Mouse (Mus musculus): ENCODE results near the gene Rasgef1a. TPM values are rescaled to one million over a fixed set of nuclear protein-coding genes. Genes with fewer than 3 reads are reported as not detected.

Rasgef1a gene
- polyA plus RNA-seq, 1 experiment from 2014 or later = 1.4 TPM

DNA sequence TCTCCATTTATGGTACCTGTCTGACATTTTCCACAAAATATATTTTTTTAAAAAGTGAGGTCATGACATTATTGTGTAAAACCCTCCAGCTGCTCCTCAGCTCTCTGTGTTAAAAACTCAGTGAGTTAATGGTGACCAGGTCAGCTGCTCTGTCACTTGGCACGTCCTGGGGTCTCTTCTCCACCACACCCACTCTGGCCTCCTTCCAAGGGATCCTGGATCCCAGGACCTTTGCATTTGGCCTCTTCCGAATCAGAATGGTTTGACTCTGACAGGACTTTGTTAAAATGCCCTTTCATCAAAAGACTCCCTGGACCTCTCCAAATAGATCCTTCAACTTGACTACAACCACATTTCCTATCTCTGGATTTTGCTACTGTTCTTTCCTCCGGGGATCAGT lies 982 bp upstream of the Rasgef1a start:
- H3K4me2 ChIP-seq (replicated peaks) = no peak overlapping the region
- no peaks in the 10 kb centered on the region for H3K36me3 ChIP-seq
- 75% methylated on average over 3 of the region's 3 CpGs for WGBS
- peaks cover 12% of the 10 kb centered on the region for H3K4me1 ChIP-seq (replicated peaks)
- no peak overlapping the region for H3K9ac ChIP-seq (replicated peaks)
- no peak for ATAC-seq
- H3K9me3 ChIP-seq = no peaks in the 10 kb centered on the region
- no peak overlapping the region for H3K27ac ChIP-seq
- peaks cover 38% of the 10 kb centered on the region for H3K27me3 ChIP-seq
- no peak overlapping the region for H3K4me3 ChIP-seq (replicated peaks)

- Histone ChIP-seq H3K4me1 (replicated peaks) (peaks cover 24% of the 10 kb centered on the region), H3K4me3 (replicated peaks) (peak overlapping the region; percentile 53), H3K27ac (no peak overlapping the region), H3K27me3 (peaks cover 38% of the 10 kb centered on the region), H3K36me3 (no peaks in the 10 kb centered on the region), H3K9ac (replicated peaks) (peak overlapping the region; percentile 74), H3K9me3 (no peaks in the 10 kb centered on the region), H3K4me2 (replicated peaks) (peak overlapping the region; percentile 75)
- peak; percentile 48 for ATAC-seq
- WGBS = 14% methylated on average over 27 of the region's 38 CpGs
Measured at GRCm38 (mm10) chr6:118011616-118012316, 528 bp downstream of the Rasgef1a start.

- 68% methylated on average over 3 of the region's 3 CpGs for WGBS
- Histone ChIP-seq H3K27ac (no peak overlapping the region), H3K4me1 (replicated peaks) (peaks cover 24% of the 10 kb centered on the region), H3K27me3 (peaks cover 38% of the 10 kb centered on the region), H3K36me3 (no peaks in the 10 kb centered on the region), H3K9me3 (no peaks in the 10 kb centered on the region), H3K4me3 (replicated peaks) (peak overlapping the region; percentile 53; the same call in 1 of the 2 replicates), H3K9ac (replicated peaks) (no peak overlapping the region), H3K4me2 (replicated peaks) (peak overlapping the region; percentile 75)
- no peak for ATAC-seq
Measured at GRCm38 (mm10) chr6:118012317-118012700, 1.1 kb downstream of the Rasgef1a start.

- ATAC-seq = no peak
- no peaks in the 10 kb centered on the region for H3K36me3 ChIP-seq
- peaks cover 38% of the 10 kb centered on the region for H3K27me3 ChIP-seq
- no peak overlapping the region for H3K9ac ChIP-seq (replicated peaks)
- no peak overlapping the region for H3K4me3 ChIP-seq (replicated peaks)
- H3K4me1 ChIP-seq (replicated peaks) = peaks cover 24% of the 10 kb centered on the region
- no peak overlapping the region for H3K4me2 ChIP-seq (replicated peaks)
- H3K27ac ChIP-seq = no peak overlapping the region; the same call in 1 of the 2 replicates
- H3K9me3 ChIP-seq = no peaks in the 10 kb centered on the region
- WGBS = 70% methylated on average over 11 of the region's 11 CpGs
Measured at GRCm38 (mm10) chr6:118012987-118013866, 2.0 kb downstream of the Rasgef1a start.

- Histone ChIP-seq H3K4me1 (replicated peaks) (peaks cover 31% of the 10 kb centered on the region), H3K4me3 (replicated peaks) (no peak overlapping the region), H3K4me2 (replicated peaks) (no peak overlapping the region), H3K27ac (no peak overlapping the region), H3K36me3 (no peaks in the 10 kb centered on the region), H3K27me3 (peaks cover 41% of the 10 kb centered on the region), H3K9me3 (no peaks in the 10 kb centered on the region), H3K9ac (replicated peaks) (no peak overlapping the region)
- WGBS = 84% methylated on average over 4 of the region's 4 CpGs
- ATAC-seq = no peak
Measured at GRCm38 (mm10) chr6:118014881-118015280, 3.6 kb downstream of the Rasgef1a start.

DNA sequence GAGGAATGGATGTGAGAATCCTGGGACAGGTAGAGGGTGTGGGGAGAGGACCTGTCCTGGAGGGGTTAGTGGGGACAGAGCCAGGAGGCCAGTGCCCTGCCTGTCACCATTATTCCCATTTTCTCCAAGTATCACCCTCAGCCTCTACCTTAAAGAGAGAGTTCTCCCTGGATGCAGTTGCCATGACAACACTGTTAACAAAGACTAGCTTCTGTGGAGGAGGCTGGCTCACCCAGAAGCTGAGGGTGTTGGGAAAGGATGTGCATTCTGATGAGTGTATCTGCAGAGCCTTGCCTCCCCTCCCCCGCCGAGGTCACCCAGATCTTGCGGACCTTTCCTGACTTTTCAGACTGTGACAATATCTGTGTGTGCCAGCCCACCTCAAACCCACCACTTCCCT lies 4.7 kb downstream of the Rasgef1a start:
- 27% methylated on average over 3 of the region's 3 CpGs for WGBS
- Histone ChIP-seq H3K27ac (peak overlapping the region; percentile 70), H3K4me2 (replicated peaks) (no peak overlapping the region), H3K36me3 (no peaks in the 10 kb centered on the region), H3K9ac (replicated peaks) (no peak overlapping the region), H3K4me3 (replicated peaks) (no peak overlapping the region), H3K4me1 (replicated peaks) (peaks cover 32% of the 10 kb centered on the region), H3K9me3 (no peaks in the 10 kb centered on the region), H3K27me3 (peaks cover 31% of the 10 kb centered on the region)
- peak; percentile 72 for ATAC-seq

DNA sequence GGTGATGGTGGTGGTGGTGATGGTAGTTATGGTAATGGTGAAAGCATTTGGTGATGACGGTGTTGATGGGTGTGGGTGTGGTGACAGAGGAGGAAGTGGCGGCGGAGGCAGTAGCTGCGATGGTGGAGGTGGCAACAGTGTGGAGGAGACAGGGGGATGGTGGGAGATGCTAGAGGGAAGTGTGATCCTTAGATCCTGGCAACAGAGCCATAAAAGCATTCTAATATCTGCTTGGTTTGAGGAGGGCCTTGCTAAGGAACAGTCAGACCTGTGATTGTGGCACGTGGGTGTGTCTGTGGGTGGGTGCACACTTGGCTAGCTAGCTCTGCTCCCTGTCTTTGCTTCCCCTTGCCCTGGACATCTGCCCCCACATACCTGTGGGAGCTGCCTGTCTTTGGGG lies 7.4 kb downstream of the Rasgef1a start:
- H3K4me3 ChIP-seq (replicated peaks) = no peak overlapping the region
- ATAC-seq = no peak
- no peak overlapping the region for H3K9ac ChIP-seq (replicated peaks)
- no peak overlapping the region for H3K4me2 ChIP-seq (replicated peaks)
- WGBS = 78% methylated on average over 5 of the region's 5 CpGs
- peaks cover 26% of the 10 kb centered on the region for H3K4me1 ChIP-seq (replicated peaks)
- H3K27ac ChIP-seq = no peak overlapping the region
- H3K9me3 ChIP-seq = no peaks in the 10 kb centered on the region
- no peaks in the 10 kb centered on the region for H3K36me3 ChIP-seq
- peaks cover 5% of the 10 kb centered on the region; the same call in 1 of the 2 replicates for H3K27me3 ChIP-seq

GRCm38 (mm10) chr6:118019569-118019968 lies 8.3 kb downstream of the Rasgef1a start:
- Histone ChIP-seq H3K9ac (replicated peaks) (no peak overlapping the region; the same call in 1 of the 2 replicates), H3K27ac (peak overlapping the region; percentile 51; the same call in 1 of the 2 replicates)
- WGBS = 17% methylated on average over 7 of the region's 7 CpGs

DNA sequence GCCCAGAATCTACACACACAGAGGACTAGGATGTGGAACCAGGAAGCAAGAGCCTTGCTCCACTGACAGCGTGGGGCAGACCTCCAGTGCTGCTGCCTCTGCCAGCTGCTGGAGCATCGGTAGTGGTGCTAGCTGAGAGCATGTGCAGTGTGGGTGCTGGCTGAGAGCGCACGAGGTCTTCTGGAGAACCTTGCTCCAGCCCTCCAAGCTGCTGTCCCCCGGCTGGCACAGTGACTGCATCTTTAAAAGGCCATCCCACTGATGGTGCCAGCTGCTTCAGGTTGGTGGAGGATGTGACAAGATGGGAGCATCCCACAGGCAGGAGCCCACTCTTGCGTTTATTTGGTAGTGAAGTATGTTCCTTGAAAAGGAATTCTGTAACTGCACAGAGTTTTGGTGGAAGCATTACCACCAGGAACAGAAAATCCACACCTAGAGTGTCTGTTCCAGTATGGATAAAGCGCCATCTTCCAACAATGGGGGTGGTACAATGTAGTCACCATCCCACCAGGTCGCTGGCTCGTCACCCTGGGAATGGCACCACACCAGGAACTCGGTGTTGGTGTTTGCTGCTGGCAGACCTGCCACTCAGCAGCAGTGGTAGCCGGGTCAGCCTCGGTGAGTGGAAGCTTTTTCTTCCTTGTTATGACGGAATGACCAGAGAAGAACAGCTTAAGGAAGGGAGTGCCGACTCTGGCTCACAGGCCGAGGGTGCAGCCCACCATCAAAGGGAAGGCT lies 11.8 kb downstream of the Rasgef1a start:
- Histone ChIP-seq H3K4me3 (replicated peaks) (no peak overlapping the region), H3K27ac (no peak overlapping the region), H3K4me2 (replicated peaks) (no peak overlapping the region), H3K9ac (replicated peaks) (no peak overlapping the region), H3K9me3 (no peaks in the 10 kb centered on the region), H3K27me3 (0 out of 2 replicates have a peak, but pooled peaks cover 3% of the 10 kb centered on the region), H3K36me3 (no peaks in the 10 kb centered on the region), H3K4me1 (replicated peaks) (peaks cover 11% of the 10 kb centered on the region)
- ATAC-seq = no peak
- WGBS = 71% methylated on average over 15 of the region's 15 CpGs

More at GRCm38 (mm10) chr6:118019569-118019968, 8.3 kb downstream of the Rasgef1a start:
- ATAC-seq = peak; percentile 63
- Histone ChIP-seq H3K27me3 (0 out of 2 replicates have a peak, but pooled peaks cover 3% of the 10 kb centered on the region), H3K9me3 (no peaks in the 10 kb centered on the region), H3K4me3 (replicated peaks) (no peak overlapping the region), H3K4me1 (replicated peaks) (peaks cover 26% of the 10 kb centered on the region), H3K4me2 (replicated peaks) (peak overlapping the region; percentile 23; the same call in 1 of the 2 replicates), H3K36me3 (no peaks in the 10 kb centered on the region)

GRCm38 (mm10) chr6:118027036-118027435 lies 15.8 kb downstream of the Rasgef1a start:
- Histone ChIP-seq H3K36me3 (no peaks in the 10 kb centered on the region), H3K27ac (no peak overlapping the region), H3K4me3 (replicated peaks) (no peak overlapping the region), H3K4me1 (replicated peaks) (no peaks in the 10 kb centered on the region), H3K4me2 (replicated peaks) (no peak overlapping the region), H3K9me3 (no peaks in the 10 kb centered on the region), H3K27me3 (no peaks in the 10 kb centered on the region), H3K9ac (replicated peaks) (no peak overlapping the region)
- ATAC-seq = no peak
- WGBS = 93% methylated on average over 3 of the region's 3 CpGs

- H3K9me3 ChIP-seq = no peaks in the 10 kb centered on the region
- H3K4me2 ChIP-seq (replicated peaks) = no peak overlapping the region
- no peak for ATAC-seq
- H3K4me1 ChIP-seq (replicated peaks) = no peaks in the 10 kb centered on the region
- H3K27me3 ChIP-seq = no peaks in the 10 kb centered on the region
- H3K36me3 ChIP-seq = no peaks in the 10 kb centered on the region
- no peak overlapping the region for H3K9ac ChIP-seq (replicated peaks)
- H3K4me3 ChIP-seq (replicated peaks) = no peak overlapping the region
- 40% methylated on average over 1 of the region's 1 CpGs for WGBS
- H3K27ac ChIP-seq = no peak overlapping the region
Measured at GRCm38 (mm10) chr6:118031467-118031866, 20.2 kb downstream of the Rasgef1a start.
